Mouse (Mus musculus): Measurements from ENCODE around the gene Tnip1.
"Not testable (repeated sequence)": the region's sequence is repeated elsewhere in the genome, so short reads cannot be mapped to it uniquely, and the experiment has no call there.

The Tnip1 gene

GRCm38 (mm10) chr11:54911671-54912502 is 50.8 kb downstream of the Tnip1 start:
- in situ Hi-C loops (cut with MboI, MseI) = no loop called here

GRCm38 (mm10) chr11:54911201-54911600 is 51.5 kb downstream of the Tnip1 start:
- in situ Hi-C loops (cut with MboI, MseI) = no loop called here

- in situ Hi-C loops (cut with MboI, MseI) = no loop called here
Measured at GRCm38 (mm10) chr11:54910081-54910665, 52.5 kb downstream of the Tnip1 start.

- in situ Hi-C loops (cut with MboI, MseI) = no loop called here
Measured at GRCm38 (mm10) chr11:54909273-54909672, 53.4 kb downstream of the Tnip1 start.

GRCm38 (mm10) chr11:54907259-54907658 is 55.5 kb downstream of the Tnip1 start:
- in situ Hi-C loops (cut with MboI, MseI) = no loop called here

GRCm38 (mm10) chr11:54906466-54906865 is 56.3 kb downstream of the Tnip1 start:
- in situ Hi-C loops (cut with MboI, MseI) = no loop called here

- in situ Hi-C loops (cut with MboI, MseI) = no loop called here
Measured at GRCm38 (mm10) chr11:54905931-54906330, 56.8 kb downstream of the Tnip1 start.

- in situ Hi-C loops (cut with MboI, MseI) = no loop called here
Measured at GRCm38 (mm10) chr11:54905086-54905485, 57.6 kb downstream of the Tnip1 start.

- in situ Hi-C loops (cut with MboI, MseI) = no loop called here
Measured at GRCm38 (mm10) chr11:54903940-54904706, 58.6 kb downstream of the Tnip1 start.

- in situ Hi-C loops (cut with MboI, MseI) = no loop called here
Measured at GRCm38 (mm10) chr11:54903339-54903738, 59.4 kb downstream of the Tnip1 start.

GRCm38 (mm10) chr11:54902333-54903323 is 60.1 kb downstream of the Tnip1 start, which contains the start of gene Gpx3:
Gene Gpx3, plus strand, starts transcription at chr11:54902453.
- in situ Hi-C loops (cut with MboI, MseI) = no loop called here

- in situ Hi-C loops (cut with MboI, MseI) = no loop called here
Measured at GRCm38 (mm10) chr11:54899657-54900056, 63.1 kb downstream of the Tnip1 start.

- in situ Hi-C loops (cut with MboI, MseI) = no loop called here
Measured at GRCm38 (mm10) chr11:54897470-54897869, 65.2 kb downstream of the Tnip1 start.

- in situ Hi-C loops (cut with MboI, MseI) = not testable (repeated sequence)
Measured at GRCm38 (mm10) chr11:54896646-54897045, 66.1 kb downstream of the Tnip1 start.

GRCm38 (mm10) chr11:54894589-54894988 is 68.1 kb downstream of the Tnip1 start:
- in situ Hi-C loops (cut with MboI, MseI) = no loop called here

GRCm38 (mm10) chr11:54892091-54892490 is 70.6 kb downstream of the Tnip1 start:
- in situ Hi-C loops (cut with MboI, MseI) = no loop called here

GRCm38 (mm10) chr11:54891341-54891740 is 71.4 kb downstream of the Tnip1 start:
- in situ Hi-C loops (cut with MboI, MseI) = no loop called here

GRCm38 (mm10) chr11:54887927-54888326 is 74.8 kb downstream of the Tnip1 start:
- in situ Hi-C loops (cut with MboI, MseI) = no loop called here

GRCm38 (mm10) chr11:54885406-54885805 is 77.3 kb downstream of the Tnip1 start:
- in situ Hi-C loops (cut with MboI, MseI) = no loop called here

GRCm38 (mm10) chr11:54884937-54885336 is 77.8 kb downstream of the Tnip1 start:
- in situ Hi-C loops (cut with MboI, MseI) = loop anchor here (5.0 kb wide), 1 partner anchor 97 kb away; no protein-coding TSS in a partner anchor
